Mouse (Mus musculus) layer of hippocampus, adult 8-10 months (tissue): ENCODE data around the gene Ccdc71. TPM values are rescaled to one million over a fixed set of nuclear protein-coding genes. Genes with fewer than 3 reads are reported as not detected.

ENCODE experiments used
- DNase-seq, 2 experiments: peaks; one replicate each; pipeline ENCODE4 v3.0.0; 2022; ENCODE audit warnings: low spot score in 2 of 2
- total RNA-seq, 4 experiments: library from RNA; stranded (reverse); gene quantifications; 2 replicates each; pipeline ENCODE4 v1.2.4; 2022

Ccdc71 gene
- total RNA-seq, 4 experiments from 2014 or later, result 31.3 to 44.7 (median 36.6) TPM

DNA sequence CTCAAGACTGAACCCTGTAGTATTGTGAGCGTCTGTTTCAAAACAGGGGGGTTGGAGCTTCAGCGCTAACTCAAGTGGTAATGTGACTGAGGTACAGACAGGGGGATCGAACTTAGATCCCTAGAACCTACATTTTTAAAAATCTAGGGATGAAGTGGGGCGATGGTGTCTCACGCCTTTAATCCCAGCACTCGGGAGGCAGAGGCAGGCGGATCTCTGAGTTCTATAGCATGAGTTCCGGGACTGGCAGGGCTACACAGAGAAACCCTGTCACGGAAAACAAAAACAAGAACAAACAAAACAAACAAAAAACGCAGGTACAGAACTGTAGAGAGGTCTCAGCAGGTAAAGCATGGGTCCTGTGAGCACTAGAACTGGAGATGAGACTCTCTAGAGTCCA, 3.4 kb upstream of the Ccdc71 start:
- no peak for DNase-seq

- DNase-seq, result no peak
These were observed 398 bp upstream of the Ccdc71 start for GRCm38 (mm10) chr9:108459939-108460318.

- DNase-seq, result no peak
These were observed 879 bp downstream of the Ccdc71 start, which contains the start of gene Klhdc8b for GRCm38 (mm10) chr9:108461181-108461631. Gene Klhdc8b (minus strand): TSS chr9:108461581.

DNA sequence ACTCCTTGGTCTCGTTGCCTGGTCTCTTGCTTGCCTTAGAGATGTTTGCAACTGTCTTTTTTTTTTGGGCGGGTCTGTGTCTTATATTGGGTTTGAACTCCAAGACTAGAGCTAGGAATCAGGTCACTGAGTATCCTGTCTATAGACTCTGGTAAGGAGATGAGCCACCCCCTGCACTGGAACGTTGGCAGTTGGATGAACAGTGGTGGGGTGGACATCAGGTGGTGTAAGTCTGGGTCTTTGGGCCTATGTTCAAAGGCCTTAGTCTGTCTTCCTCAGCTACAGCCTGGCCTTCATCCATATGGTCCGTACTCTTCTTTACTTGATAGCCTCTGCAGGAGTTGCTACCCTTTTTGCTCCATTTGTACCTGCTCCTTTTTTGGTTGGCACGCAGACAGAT, 1.3 kb downstream of the Ccdc71 start:
- DNase-seq, result no peak

DNA sequence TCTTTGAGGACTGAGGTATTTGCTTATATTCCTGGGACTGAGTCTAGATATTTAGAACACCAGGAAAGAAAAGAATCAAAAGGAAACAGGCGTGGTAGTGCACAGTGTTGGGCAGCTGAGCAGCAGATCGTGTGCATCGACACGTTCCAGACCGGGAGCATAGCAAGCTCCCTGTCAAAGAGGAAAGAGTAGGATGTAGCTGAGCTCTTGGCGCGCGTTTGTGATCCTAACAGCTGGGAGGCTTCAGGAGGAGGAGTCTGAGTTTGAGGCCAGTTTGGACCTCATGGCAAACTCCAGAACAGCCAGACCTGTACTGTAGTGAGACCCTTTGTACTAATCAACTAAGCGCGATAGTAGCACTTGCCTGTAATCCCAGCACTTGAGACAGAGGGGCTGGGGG, 1.9 kb downstream of the Ccdc71 start:
- DNase-seq, result no peak

DNA sequence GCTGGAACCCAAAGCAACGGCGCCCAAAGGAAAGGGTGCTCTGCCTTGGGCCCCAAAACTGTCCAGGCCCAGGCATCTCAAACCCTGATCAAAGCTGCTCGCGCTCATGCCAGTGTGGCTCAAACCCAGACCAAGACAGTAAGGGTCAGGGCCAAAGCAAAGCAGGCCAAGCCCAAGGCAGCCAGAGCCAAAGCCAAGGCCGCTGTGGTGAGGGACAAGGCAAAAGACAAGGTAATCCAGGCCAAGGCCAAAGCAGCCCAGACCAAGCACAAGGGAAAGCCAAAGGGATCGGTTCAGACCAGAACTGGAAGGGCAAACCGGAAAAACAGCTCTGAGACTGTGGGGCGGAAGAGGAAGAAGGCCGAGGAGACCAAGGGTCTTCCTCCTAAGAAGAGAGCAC, 3.4 kb downstream of the Ccdc71 start:
- DNase-seq, result no peak

DNA sequence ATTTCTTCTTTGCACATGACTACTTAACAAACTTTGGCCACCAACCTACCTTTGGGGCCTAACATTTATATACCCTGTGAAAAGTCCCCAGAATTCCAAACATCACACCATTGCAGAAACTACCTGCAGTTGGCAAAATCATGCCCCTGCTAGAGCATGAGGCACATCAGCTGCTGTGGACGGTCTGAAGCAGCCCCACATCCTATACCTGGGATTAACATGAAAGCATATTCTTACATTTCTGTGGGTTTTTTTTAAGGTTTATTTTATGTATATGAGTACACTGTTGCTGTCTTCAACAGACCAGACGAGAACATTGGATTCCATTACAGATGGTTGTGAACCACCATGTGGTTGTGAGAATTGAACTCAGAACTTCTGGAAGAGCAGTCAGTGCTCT, 5.9 kb downstream of the Ccdc71 start:
- no peak for DNase-seq

DNA sequence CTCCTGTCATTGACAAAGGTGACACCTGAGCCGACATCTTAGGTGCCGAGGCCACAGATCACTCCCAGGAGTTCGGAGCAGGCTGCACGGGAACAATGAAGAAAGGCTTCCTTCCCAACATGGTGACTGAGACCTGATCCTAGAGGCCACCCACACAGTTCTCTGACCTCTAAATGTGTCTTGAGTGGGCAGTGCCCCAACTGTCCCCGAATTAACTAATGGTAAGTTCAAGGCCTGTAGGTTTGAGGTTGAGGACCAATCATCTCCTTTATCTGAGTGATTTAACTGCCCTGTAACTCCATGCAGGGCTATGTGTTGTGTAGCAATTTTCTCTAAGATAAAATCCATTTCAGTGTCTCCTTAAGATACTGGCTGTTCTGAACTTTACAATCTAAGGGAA, 9.1 kb downstream of the Ccdc71 start:
- DNase-seq, result no peak

DNA sequence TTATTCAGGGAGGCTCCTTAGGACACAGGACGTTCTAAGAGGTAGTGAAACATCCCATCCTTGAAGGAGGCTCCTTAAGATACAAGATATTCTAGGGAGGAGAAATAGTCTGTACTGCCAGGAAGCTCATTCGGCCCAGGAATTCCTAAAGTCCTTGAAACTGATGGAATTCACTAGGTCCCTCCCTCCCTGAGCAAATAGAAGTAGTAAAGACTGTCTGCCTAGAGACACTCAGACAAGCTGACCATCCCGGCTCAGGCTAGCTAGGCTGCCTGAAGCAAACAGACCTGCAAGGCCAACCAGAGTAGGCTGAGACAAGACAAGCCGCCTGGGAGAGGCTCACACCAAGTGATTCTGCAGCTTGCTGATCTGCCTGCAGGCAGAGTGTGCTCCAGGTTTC, 9.5 kb downstream of the Ccdc71 start:
- no peak for DNase-seq

DNA sequence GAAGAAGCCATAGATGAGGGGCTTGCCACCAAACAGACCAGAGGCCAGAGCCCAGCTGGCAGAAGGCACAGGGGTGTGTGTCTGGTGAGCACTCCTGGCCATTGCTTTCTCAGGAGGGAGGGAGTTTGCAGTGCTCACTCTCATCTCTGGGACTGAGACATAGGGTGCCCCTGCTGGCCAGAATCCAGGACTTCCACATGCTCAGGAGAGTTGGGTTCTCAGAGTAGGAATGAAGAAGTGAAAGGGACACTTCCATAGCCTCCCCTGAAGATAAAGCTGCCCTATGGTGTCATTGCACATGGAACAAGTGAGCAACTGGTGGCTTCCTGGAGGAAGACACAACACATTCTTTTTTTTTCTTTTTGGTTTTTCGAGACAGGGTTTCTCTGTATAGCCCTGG, 14.2 kb downstream of the Ccdc71 start:
- DNase-seq, result no peak

- DNase-seq, result no peak
These were observed 18.4 kb downstream of the Ccdc71 start for GRCm38 (mm10) chr9:108478638-108479156.

DNA sequence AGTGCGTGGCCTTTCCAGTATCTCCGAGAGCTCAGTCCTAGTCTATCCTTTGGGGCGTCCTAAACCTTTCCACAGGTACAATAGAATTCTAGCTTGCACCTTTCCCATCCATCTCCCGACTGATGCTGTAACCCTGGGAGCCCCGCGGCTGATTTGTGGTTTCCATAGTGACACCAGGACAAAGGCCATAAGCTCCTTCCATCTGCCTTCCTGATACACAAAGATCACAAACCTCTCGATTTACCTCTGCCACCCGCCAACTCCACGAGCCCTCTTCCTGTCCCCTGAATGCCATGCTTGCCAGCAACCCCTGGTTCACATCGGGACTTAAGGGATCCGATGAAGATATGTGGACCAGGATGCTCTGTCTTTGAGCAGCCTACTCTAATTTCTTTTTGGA, 18.9 kb downstream of the Ccdc71 start:
- no peak for DNase-seq

DNA sequence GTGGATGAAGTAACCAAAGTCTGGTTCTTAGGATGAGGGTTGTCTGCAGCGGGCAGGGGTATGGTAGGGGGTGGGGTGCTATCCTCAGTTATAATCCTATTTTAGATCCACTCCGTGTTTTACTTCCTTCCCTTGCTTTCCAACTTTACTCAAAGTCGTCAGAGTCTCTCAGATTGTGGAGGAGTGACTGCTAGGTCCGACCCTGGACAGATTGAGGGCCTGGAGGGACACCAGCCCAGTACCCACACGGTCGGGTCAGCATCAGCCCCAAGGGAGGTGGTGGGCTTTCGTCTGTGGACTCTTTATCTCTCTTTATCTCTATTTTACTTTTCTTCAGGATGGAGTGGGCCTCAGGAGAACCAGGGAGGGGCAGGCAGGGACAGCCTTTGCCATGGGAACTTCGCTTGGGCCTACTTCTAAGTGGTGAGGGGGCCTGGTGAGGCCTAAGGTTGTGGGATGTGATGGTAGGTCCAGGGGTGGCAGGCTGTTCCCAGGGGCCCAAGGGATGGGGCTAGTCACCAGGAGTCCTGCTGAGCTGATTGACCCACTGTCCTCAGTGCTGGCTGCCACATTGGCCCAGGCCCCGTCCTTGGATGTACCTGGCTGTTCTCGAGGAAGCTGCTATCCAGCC, 19.5 kb downstream of the Ccdc71 start, which contains the start of gene Lamb2:
TSS of gene Lamb2 (plus strand) at position 16 of the 631 bp plus-strand sequence.
- no peak for DNase-seq

- DNase-seq, result no peak
These were observed 20.6 kb downstream of the Ccdc71 start for GRCm38 (mm10) chr9:108480813-108481519.

GRCm38 (mm10) chr9:108481520-108482210, 21.3 kb downstream of the Ccdc71 start:
- no peak for DNase-seq

DNA sequence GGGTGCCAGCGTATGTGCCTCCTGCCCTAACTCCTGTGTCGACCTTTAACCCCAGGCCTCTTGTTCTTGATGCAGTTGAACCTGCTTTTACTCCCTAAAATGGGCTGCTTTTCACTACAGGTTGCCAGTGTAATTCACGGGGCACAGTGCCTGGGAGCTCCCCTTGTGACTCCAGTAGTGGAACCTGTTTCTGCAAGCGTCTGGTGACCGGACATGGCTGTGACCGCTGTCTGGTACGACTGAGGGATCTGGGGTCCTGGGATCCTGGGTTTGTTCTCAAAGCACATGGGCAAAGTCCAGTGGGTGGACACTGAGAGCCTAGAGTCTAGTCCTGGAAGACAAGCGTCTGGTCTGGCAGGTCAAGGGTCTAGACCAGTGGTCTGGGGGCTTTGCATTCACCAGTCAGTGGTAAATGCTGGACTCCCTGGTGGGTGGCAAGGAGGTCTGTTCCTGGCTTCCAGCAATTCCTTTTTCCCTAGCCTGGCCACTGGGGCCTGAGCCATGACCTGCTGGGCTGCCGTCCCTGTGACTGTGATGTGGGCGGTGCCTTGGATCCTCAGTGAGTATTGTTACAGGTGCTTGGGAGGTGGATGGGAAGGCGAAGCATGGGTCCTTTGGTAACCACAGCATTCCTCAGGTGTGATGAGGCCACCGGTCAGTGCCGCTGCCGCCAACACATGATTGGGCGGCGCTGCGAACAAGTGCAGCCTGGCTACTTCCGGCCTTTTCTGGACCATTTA, 22.9 kb downstream of the Ccdc71 start:
- no peak for DNase-seq

- no peak for DNase-seq
These were observed 23.7 kb downstream of the Ccdc71 start for GRCm38 (mm10) chr9:108484021-108484420.

- DNase-seq, result no peak
These were observed 25.1 kb downstream of the Ccdc71 start for GRCm38 (mm10) chr9:108485301-108485875.

DNA sequence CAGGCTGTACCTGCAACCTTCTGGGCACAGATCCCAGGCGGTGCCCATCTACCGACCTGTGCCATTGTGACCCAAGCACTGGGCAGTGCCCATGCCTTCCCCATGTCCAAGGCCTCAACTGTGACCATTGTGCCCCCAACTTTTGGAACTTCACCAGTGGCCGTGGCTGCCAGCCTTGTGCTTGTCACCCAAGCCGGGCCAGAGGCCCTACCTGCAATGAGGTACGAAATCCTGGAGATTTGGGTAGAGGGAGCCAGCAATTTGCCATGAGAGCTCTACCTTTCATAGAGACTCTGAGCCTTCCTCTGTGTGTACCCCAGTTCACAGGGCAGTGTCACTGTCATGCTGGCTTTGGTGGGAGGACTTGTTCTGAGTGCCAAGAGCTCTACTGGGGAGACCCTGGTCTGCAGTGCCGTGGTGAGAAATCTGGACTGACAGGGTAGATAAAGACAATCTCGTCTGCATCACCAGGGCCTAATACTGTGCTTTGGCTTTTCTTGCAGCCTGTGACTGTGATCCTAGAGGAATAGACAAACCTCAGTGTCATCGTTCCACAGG, 26.7 kb downstream of the Ccdc71 start:
- no peak for DNase-seq

- no peak for DNase-seq
These were observed 28.1 kb downstream of the Ccdc71 start for GRCm38 (mm10) chr9:108488403-108488802.

DNA sequence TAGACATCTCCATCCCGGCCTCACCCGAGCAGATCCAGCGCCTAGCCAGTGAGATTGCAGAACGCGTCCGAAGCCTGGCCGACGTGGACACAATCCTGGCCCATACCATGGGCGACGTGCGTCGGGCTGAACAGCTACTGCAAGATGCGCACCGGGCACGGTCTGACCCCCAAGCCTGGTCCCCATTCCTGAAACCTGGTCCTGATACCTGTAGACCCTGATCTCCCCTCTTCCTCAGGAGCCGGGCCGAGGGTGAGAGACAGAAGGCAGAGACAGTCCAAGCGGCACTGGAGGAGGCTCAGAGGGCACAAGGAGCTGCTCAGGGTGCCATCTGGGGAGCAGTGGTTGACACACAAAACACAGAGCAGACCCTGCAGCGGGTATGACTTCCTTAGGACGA, 28.9 kb downstream of the Ccdc71 start:
- DNase-seq, result no peak
